Mouse (Mus musculus) midbrain, embryonic 12.5 days (tissue): ENCODE data around the gene Tnfrsf1a. TPM values are rescaled to one million over a fixed set of nuclear protein-coding genes. Genes with fewer than 3 reads are reported as not detected.

Experiments used
- ATAC-seq: fragments of 200-750 bp; cut with Nextera tagmentation; 2 replicates; pipeline ENCODE4 v1.8.0; 2017; ENCODE audit warnings: low read depth, moderate TSS enrichment, moderate library complexity; ENCODE audit not compliant: low FRiP score
- H3K27ac ChIP-seq: fragments of 300-500 bp; sonication (generic); replicated peaks from 2 replicates; pipeline ENCODE4 v1.5.1; 2016; ENCODE audit warnings: mild to moderate bottlenecking
- H3K27me3 ChIP-seq: fragments of 300-500 bp; sonication (generic); 2 replicates; pipeline ENCODE4 v1.6.1; 2016; ENCODE audit warnings: mild to moderate bottlenecking
- H3K36me3 ChIP-seq: fragments of 300-500 bp; sonication (generic); 2 replicates; pipeline ENCODE4 v1.6.1; 2016
- H3K4me1 ChIP-seq: fragments of 300-500 bp; sonication (generic); 2 replicates; pipeline ENCODE4 v1.6.1; 2016
- H3K4me2 ChIP-seq: fragments of 300-500 bp; sonication (generic); replicated peaks from 2 replicates; pipeline ENCODE4 v1.6.1; 2016; ENCODE audit warnings: mild to moderate bottlenecking, moderate library complexity
- H3K4me3 ChIP-seq: fragments of 300-500 bp; sonication (generic); 2 replicates; pipeline ENCODE4 v1.5.1; 2016; ENCODE audit warnings: mild to moderate bottlenecking
- H3K9ac ChIP-seq: fragments of 300-500 bp; sonication (generic); replicated peaks from 2 replicates; pipeline ENCODE4 v1.6.1; 2016; ENCODE audit warnings: mild to moderate bottlenecking, moderate library complexity
- H3K9me3 ChIP-seq: fragments of 300-500 bp; sonication (generic); 2 replicates; pipeline ENCODE4 v1.6.1; 2016; ENCODE audit warnings: mild to moderate bottlenecking
- WGBS: fragments of 180-500 bp; shearing (Covaris S2); methylation state at CpG from one replicate; pipeline ENCODE4 v1.1.7; 2016; 5-methylcytosine and 5-hydroxymethylcytosine counted together
- polyA plus RNA-seq: library from polyadenylated mRNA; unstranded; fragments of >200 nt; fragmentation: Nextera tagmentation; extraction: Ambion mirVana; gene quantifications from 2 replicates; pipeline ENCODE4 v1.2.1, GENCODE M21; 2016

The Tnfrsf1a gene
- polyA plus RNA-seq, 1 experiment from 2014 or later = 22.8 TPM

DNA sequence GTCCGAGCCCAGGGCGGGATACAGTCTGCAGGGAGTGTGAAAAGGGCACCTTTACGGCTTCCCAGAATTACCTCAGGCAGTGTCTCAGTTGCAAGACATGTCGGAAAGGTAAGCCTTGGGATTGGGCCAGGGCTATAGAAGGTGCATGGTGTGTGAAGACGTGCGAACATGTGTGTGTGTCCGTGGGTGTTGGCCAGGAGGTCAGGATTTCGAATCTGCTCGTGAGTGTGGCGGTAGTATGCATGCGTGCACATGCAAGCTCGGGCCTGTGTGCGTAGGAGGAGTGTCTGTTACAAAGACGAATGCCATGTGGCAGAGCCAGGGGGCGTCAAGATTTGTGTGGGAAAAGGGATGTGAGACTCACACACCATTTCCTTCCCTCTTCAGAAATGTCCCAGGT is 8.2 kb downstream of the Tnfrsf1a start:
- 92% methylated on average over 15 of the region's 15 CpGs for WGBS
- no peak overlapping the region for H3K27ac ChIP-seq
- H3K9ac ChIP-seq = no peak overlapping the region
- H3K27me3 ChIP-seq = peaks cover 48% of the 10 kb centered on the region
- no peak for ATAC-seq
- no peak overlapping the region for H3K4me3 ChIP-seq
- H3K36me3 ChIP-seq = peaks cover 15% of the 10 kb centered on the region
- peaks cover 25% of the 10 kb centered on the region for H3K4me1 ChIP-seq
- H3K9me3 ChIP-seq = no peaks in the 10 kb centered on the region
- H3K4me2 ChIP-seq = no peak overlapping the region

DNA sequence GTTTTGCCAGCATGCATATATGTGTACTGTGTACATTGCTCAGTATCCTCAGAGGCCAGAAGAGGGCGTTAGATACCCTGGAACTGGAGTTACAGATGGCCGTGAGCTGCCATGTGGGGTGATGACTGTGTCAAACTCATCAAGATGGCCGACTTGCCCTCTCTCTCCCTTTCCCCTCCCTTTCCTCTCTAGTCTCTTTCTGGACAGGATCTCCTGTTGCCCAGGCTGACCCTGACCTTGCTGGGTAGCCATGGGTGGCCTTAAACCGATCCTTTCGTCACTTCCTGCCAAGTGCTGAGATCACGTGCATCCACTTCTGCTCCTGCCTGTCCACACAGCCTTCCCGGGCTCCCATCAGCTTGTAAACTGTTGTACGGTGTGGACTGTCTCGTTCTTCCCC is 10.8 kb downstream of the Tnfrsf1a start:
- H3K27me3 ChIP-seq = peaks cover 61% of the 10 kb centered on the region
- peaks cover 15% of the 10 kb centered on the region for H3K36me3 ChIP-seq
- no peaks in the 10 kb centered on the region for H3K9me3 ChIP-seq
- no peak overlapping the region for H3K27ac ChIP-seq
- no peak overlapping the region for H3K4me2 ChIP-seq
- ATAC-seq = no peak
- no peak overlapping the region for H3K9ac ChIP-seq
- WGBS = 56% methylated on average over 9 of the region's 9 CpGs
- peaks cover 29% of the 10 kb centered on the region for H3K4me1 ChIP-seq
- no peak overlapping the region for H3K4me3 ChIP-seq

DNA sequence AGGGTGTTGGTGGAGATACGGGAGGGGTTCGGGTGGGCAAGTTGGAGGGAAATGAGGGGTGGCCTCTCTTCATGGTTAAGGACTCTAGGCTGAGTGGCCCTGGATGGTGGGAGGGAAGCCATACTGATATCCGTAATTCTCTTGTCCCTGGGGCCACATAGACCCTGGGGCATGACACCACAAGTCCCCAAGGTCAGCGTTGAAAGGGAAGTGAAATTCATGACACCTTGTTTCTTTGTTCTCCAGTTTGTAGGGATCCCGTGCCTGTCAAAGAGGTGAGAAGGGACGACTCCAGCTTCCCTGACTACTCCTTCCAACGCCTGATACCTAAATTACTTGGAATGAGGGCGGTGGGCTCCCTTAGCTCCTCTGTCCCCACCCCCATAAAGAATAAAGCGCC is 11.7 kb downstream of the Tnfrsf1a start:
- H3K4me1 ChIP-seq = peaks cover 22% of the 10 kb centered on the region
- no peaks in the 10 kb centered on the region for H3K9me3 ChIP-seq
- H3K9ac ChIP-seq = no peak overlapping the region
- H3K27ac ChIP-seq = no peak overlapping the region
- 51% methylated on average over 9 of the region's 9 CpGs for WGBS
- H3K4me3 ChIP-seq = 0 out of 2 replicates have a peak overlapping the region, but pooled peaks have one; percentile 20
- peaks cover 59% of the 10 kb centered on the region for H3K27me3 ChIP-seq
- H3K36me3 ChIP-seq = peaks cover 15% of the 10 kb centered on the region
- no peak overlapping the region for H3K4me2 ChIP-seq
- no peak for ATAC-seq

DNA sequence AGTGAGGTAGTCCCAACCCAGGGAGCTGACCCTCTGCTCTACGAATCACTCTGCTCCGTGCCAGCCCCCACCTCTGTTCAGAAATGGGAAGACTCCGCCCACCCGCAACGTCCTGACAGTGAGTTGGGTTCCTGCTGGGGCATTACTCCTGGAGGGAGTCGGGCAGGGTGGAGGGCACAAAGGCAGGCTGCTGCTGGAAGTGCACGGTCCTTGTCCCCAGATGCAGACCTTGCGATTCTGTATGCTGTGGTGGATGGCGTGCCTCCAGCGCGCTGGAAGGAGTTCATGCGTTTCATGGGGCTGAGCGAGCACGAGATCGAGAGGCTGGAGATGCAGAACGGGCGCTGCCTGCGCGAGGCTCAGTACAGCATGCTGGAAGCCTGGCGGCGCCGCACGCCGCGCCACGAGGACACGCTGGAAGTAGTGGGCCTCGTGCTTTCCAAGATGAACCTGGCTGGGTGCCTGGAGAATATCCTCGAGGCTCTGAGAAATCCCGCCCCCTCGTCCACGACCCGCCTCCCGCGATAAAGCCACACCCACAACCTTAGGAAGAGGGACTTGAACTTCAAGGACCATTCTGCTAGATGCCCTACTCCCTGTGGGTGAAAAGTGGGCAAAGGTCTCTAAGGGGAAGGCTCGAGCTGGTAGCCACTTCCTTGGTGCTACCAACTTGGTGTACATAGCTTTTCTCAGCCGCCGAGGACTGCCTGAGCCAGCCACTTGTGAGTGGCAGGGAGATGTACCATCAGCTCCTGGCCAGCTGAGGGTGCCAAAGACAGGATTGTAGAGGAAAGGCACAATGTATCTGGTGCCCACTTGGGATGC is 12.5 kb downstream of the Tnfrsf1a start:
- no peak overlapping the region for H3K27ac ChIP-seq

DNA sequence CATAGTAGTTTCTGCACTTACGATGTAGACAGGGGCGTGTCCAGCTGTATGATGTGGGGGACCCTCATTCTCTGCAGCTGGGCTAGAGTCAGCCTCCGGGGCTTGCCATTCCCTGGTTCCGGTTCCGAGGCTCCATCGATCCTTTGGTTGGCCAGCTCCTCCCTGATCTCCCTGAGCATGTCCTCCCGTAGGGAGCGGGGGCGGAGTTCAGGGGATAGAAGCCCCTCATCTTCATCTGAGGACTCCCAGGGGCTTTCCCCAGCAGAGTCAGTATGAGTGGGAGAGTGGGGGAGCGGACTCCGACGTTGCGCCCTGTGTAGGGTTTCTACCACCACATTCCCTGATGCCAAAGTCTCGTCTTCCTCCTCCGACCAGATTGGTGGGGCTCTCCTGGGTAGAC is 13.9 kb downstream of the Tnfrsf1a start:
- peak overlapping the region; percentile 30 for H3K4me2 ChIP-seq
- no peaks in the 10 kb centered on the region for H3K9me3 ChIP-seq
- no peak for ATAC-seq
- H3K27me3 ChIP-seq = peaks cover 64% of the 10 kb centered on the region
- H3K4me3 ChIP-seq = 0 out of 2 replicates have a peak overlapping the region, but pooled peaks have one; percentile 3
- no peak overlapping the region for H3K27ac ChIP-seq
- peaks cover 6% of the 10 kb centered on the region for H3K36me3 ChIP-seq
- H3K9ac ChIP-seq = no peak overlapping the region
- WGBS = 14% methylated on average over 15 of the region's 15 CpGs
- peaks cover 23% of the 10 kb centered on the region for H3K4me1 ChIP-seq

More for the DNA sequence above, 12.5 kb downstream of the Tnfrsf1a start:
- 20% methylated on average over 38 of the region's 38 CpGs for WGBS
- ATAC-seq = peak; percentile 38; the same call in 1 of the 2 replicates
- Histone ChIP-seq H3K4me3 (peak overlapping the region; percentile 20), H3K9ac (peak overlapping the region; percentile 28; the same call in 1 of the 2 replicates), H3K4me1 (peaks cover 22% of the 10 kb centered on the region), H3K36me3 (peaks cover 15% of the 10 kb centered on the region), H3K27me3 (peaks cover 62% of the 10 kb centered on the region), H3K4me2 (peak overlapping the region; percentile 44), H3K9me3 (no peaks in the 10 kb centered on the region)

DNA sequence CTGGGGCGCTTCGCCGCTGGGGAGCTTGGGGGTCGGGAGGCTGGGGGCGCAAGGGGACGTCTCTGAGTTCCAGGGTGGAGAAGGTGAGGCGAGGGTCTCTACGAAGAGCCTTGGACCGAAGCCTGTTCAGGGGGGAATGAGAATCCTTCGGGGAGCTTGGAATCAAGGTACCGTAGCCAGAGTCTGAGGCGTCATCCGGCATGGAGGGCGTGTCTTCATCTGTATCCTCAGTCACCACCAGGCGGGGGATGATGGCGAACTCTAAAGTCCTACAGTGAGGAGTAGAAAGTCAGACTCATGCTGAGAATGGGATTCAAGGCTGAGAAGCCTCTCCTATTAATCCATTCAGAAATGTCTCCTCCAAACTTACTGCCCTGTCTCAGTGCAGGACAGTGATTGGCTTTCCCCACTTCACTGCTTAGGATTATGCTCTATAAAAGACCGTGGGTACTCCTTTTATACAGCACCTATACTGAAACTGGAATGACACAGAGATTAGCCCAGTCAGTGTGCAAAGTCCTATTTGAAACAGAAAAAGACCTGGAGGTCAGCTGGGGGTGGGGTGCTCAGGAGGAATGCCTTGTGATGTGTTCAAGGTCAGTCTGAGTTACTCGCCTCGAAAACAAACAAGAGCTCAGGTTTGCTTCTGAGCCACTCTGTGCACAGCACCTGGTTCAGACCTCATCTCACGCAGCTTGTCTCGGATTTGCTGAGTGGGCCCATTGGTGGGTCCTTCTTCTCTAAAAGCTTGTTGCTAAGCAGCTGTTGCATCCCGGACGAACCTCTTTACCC is 14.5 kb downstream of the Tnfrsf1a start:
- WGBS = 6% methylated on average over 23 of the region's 23 CpGs
- H3K27me3 ChIP-seq = peaks cover 60% of the 10 kb centered on the region

DNA sequence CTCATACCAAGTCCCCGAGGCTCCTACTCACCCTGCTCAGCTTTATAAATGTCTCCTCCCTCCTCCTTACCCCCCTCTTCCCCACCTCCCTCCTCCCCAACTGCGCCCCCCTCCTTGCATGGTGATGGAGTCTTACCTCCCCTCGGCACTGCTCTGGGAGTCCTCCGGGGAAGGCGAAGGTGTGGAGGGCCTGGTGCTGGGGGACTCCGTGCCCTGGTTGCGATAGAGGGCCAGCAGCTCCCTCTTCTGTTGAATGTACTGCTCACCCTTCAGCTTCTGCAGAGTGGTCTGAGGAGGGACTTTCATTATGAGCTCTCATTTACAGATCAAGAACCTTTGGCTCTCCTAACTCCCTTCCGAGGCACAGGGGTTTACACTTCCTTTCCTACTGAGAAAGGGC is 15.3 kb downstream of the Tnfrsf1a start:
- Histone ChIP-seq H3K4me3 (no peak overlapping the region), H3K4me2 (no peak overlapping the region), H3K27me3 (peaks cover 60% of the 10 kb centered on the region), H3K36me3 (no peaks in the 10 kb centered on the region), H3K9me3 (no peaks in the 10 kb centered on the region), H3K4me1 (peaks cover 27% of the 10 kb centered on the region), H3K27ac (no peak overlapping the region), H3K9ac (no peak overlapping the region)
- no peak for ATAC-seq
- WGBS = 6% methylated on average over 8 of the region's 8 CpGs

More for the DNA sequence above, 14.5 kb downstream of the Tnfrsf1a start:
- Histone ChIP-seq H3K4me3 (0 out of 2 replicates have a peak overlapping the region, but pooled peaks have one; percentile 3), H3K36me3 (no peaks in the 10 kb centered on the region), H3K4me2 (peak overlapping the region; percentile 30), H3K27ac (no peak overlapping the region), H3K4me1 (peaks cover 27% of the 10 kb centered on the region), H3K9me3 (no peaks in the 10 kb centered on the region), H3K9ac (no peak overlapping the region)
- no peak; the same call in 1 of the 2 replicates for ATAC-seq

DNA sequence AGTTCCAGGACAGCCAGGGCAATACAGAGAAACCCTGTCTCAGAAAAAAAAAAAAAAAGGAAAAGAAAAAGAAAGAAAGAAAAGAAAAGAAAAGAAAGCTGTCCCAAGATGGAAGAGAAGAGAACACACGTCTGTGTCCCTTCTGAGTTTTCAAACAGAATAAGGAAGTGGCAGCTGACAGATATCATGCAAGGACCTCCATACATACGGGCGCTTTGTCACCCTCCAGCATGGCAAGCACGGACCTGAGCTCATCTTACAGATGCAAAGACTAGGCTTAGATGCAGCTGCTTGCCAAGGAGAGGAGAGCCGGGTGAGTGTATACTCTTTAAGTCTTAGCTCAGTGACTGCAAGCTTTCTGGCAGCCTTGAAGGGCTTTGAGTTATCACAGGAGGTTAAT is 16.4 kb downstream of the Tnfrsf1a start:
- Histone ChIP-seq H3K27ac (no peak overlapping the region), H3K9ac (no peak overlapping the region), H3K27me3 (peaks cover 55% of the 10 kb centered on the region), H3K36me3 (no peaks in the 10 kb centered on the region), H3K4me3 (no peak overlapping the region), H3K9me3 (no peaks in the 10 kb centered on the region), H3K4me2 (no peak overlapping the region), H3K4me1 (peaks cover 27% of the 10 kb centered on the region)
- ATAC-seq = no peak
- WGBS = 86% methylated on average over 5 of the region's 5 CpGs

DNA sequence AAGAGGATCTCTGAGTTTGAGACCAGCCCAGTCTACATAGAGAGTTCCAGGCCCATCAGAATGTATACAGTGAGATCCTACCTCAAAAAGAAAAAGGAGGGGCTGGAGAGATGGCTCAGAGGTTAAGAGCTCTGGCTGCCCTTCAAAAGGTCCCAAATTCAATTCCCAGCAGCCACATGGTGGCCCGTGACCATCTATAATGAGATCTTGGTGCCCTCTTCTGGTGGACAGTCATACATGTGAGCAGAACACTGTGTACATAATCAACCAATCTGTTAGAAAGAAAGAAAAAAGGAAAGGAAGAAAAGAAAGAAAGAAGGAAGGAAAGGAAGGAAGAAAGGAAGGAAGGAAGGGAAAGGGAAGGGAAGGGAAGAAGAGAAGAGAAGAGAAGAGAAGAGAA is 17.0 kb downstream of the Tnfrsf1a start:
- Histone ChIP-seq H3K4me3 (no peak overlapping the region), H3K27ac (no peak overlapping the region), H3K27me3 (peaks cover 50% of the 10 kb centered on the region), H3K9me3 (no peaks in the 10 kb centered on the region), H3K9ac (no peak overlapping the region), H3K4me2 (no peak overlapping the region), H3K36me3 (no peaks in the 10 kb centered on the region), H3K4me1 (peaks cover 26% of the 10 kb centered on the region)
- no peak for ATAC-seq
- 68% methylated on average over 1 of the region's 1 CpGs for WGBS

DNA sequence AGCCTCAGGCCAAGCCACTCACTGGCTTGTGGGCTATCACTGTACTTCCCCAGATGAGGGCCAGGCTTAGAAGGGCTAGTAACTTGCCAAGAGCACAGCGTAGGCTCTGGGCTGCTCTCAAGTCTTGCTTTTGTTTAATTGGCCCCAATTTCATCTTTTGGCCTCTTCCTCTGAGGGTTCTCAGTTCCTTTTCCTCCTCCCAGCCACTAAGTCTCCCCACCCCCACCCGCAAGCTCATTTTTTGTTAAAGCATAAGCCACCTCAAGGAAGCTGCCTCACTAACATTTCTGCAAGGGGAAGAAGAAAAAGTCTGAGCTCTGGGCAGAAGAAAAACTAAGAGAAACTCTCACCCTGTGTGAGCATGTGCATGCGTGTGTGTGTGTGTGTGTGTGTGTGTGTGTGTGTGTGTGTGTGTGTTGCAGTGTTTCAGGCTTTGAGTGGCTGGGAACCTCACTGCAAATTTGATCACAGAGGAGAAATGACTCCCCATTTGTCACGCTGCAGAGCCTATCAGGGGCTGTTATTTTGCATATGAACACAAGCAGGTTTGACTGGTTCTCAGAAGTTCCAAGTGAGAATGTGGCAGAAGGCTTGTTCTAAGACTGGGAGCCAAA is 18.7 kb downstream of the Tnfrsf1a start:
- WGBS = 61% methylated on average over 4 of the region's 4 CpGs
- ATAC-seq = no peak

DNA sequence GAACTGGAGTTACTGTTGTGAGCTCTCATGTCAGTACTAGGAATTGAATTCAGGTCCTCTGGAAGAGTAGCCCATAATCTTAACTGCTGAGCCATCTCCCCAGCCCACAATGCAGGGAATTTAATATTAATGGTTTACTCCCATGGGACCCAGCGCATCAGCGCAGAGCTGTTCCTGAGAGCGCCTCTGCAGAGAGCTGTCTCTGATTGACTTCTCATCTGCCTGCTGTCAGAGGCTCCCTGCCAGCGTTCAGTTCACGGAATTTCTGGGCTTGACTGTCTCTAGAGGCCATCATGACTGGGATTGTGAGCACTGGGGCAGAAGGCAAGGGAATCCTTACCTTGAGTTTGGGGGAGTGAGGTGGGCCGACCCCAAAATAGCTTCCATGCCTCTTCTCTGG is 27.9 kb downstream of the Tnfrsf1a start:
- 52% methylated on average over 6 of the region's 6 CpGs for WGBS

More for the DNA sequence above, 18.7 kb downstream of the Tnfrsf1a start:
- H3K36me3 ChIP-seq = no peaks in the 10 kb centered on the region
- H3K9me3 ChIP-seq = no peaks in the 10 kb centered on the region
- no peak overlapping the region for H3K4me3 ChIP-seq
- H3K4me1 ChIP-seq = peaks cover 18% of the 10 kb centered on the region
- peaks cover 43% of the 10 kb centered on the region for H3K27me3 ChIP-seq
- no peak overlapping the region for H3K9ac ChIP-seq
- no peak overlapping the region for H3K4me2 ChIP-seq
- H3K27ac ChIP-seq = no peak overlapping the region

More for the DNA sequence above, 27.9 kb downstream of the Tnfrsf1a start:
- Histone ChIP-seq H3K4me1 (peaks cover 18% of the 10 kb centered on the region), H3K9ac (no peak overlapping the region), H3K4me3 (no peak overlapping the region), H3K4me2 (no peak overlapping the region), H3K36me3 (no peaks in the 10 kb centered on the region), H3K9me3 (no peaks in the 10 kb centered on the region), H3K27me3 (peaks cover 73% of the 10 kb centered on the region), H3K27ac (no peak overlapping the region)
- ATAC-seq = no peak
